Mouse (Mus musculus) embryo, embryonic 11 days (tissue): ENCODE measurements around the gene Apbb2.
"Not testable (repeated sequence)": the region's sequence is repeated elsewhere in the genome, so short reads cannot be mapped to it uniquely, and the experiment has no call there.

Source experiments
- DNase-seq: peaks from one replicate; pipeline ENCODE4 v3.0.0-alpha.2; 2015

The Apbb2 gene

GRCm38 (mm10) chr5:66263398-66263797 lies 355.2 kb downstream of the Apbb2 start:
- peak; percentile 73 for DNase-seq

- no peak for DNase-seq
These were observed 356.1 kb downstream of the Apbb2 start for GRCm38 (mm10) chr5:66262475-66262874.

GRCm38 (mm10) chr5:66259756-66260448 lies 358.7 kb downstream of the Apbb2 start, which contains the start of gene Nsun7:
Gene Nsun7 (plus strand): TSS chr5:66259897.
- peak; percentile 82 for DNase-seq

GRCm38 (mm10) chr5:66259431-66259755 lies 359.2 kb downstream of the Apbb2 start:
- DNase-seq, result not testable (repeated sequence)

GRCm38 (mm10) chr5:66259000-66259399 lies 359.6 kb downstream of the Apbb2 start:
- no peak for DNase-seq

GRCm38 (mm10) chr5:66255044-66255443 lies 363.5 kb downstream of the Apbb2 start:
- no peak for DNase-seq

GRCm38 (mm10) chr5:66253219-66253618 lies 365.4 kb downstream of the Apbb2 start:
- no peak for DNase-seq
